Comparison of ENCODE assay signal across 24 mouse cellular contexts in the genomic region with DNA sequence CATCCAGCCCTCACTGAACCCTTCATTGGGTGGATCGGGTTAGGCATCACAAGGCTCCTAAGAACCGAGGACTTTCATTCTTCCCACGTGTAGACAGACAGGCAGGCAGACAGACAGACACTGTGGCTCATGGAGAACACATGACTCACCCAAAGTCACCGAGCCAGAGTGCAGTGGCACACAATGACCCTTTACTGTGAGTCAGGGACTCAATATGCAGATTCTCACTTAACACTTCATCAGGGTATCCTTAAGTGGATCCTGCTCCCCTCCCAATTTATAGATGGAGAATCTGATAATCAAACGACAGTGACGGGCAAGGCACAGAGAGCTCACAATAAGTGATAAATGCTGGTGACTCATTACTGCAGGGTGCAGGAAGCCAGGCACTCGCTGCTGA. TPM values are rescaled to one million over a fixed set of nuclear protein-coding genes. Genes with fewer than 3 reads are reported as not detected.
DNase-seq lines count a peak whose midpoint lies in the region; ATAC-seq lines count a peak whose summit lies in the region.
"Had no signal": no experiment of that assay in that cellular context is flagged by ENCODE, and none has a peak within 500 bp of the region (broad histone marks: within the 10 kb centered on the region; RNA-seq: fewer than 3 reads in every experiment).

No protein-coding gene starts in this region.

- ATAC-seq in granulocyte monocyte progenitor cell, adult 5-6 weeks (replicated peaks; ENCODE audit: poor library complexity, severe bottlenecking), result peak; percentile 19
- ATAC-seq: forebrain, postnatal 0 days; midbrain, embryonic 16.5 days had no signal

- DNase-seq in adrenal gland, adult (ENCODE audit: inconsistent age in 2 of 2, low spot score in 1 of 2), result peak; percentile 48 to 66
- no peak for DNase-seq in adrenal gland, postnatal 10 days
- peak; percentile 51 for DNase-seq in 3134 (ENCODE audit: extremely low read depth, insufficient read length, low spot score)
- peak; percentile 32 for DNase-seq in MN1 (ENCODE audit: low spot score)
- DNase-seq in kidney, postnatal 25 days, result no peak
- DNase-seq in ovary, postnatal 36 days (ENCODE audit: low spot score), result no peak
- no peak for DNase-seq in cerebellum, adult 9-11 months
- DNase-seq: cerebellum, adult 11 months; cerebellum, postnatal 25 days; embryo, embryonic 11 days; forebrain, postnatal 0 days; heart, adult 11 months; heart, postnatal 4 days; kidney, adult 11 months; layer of hippocampus, postnatal 36 days; lung, postnatal 10 days; right cerebral cortex, postnatal 25 days; thymus, adult 2 months had no signal

RNA-seq across cellular contexts. Expression of a gene that starts 3.4 kb away (rescaled TPM):
- under 1 TPM; 0.27 to 0.42 TPM for total RNA-seq in adrenal gland, postnatal 10 days (2021)
- total RNA-seq in granulocyte monocyte progenitor cell, adult 5-6 weeks (2014; fragmentation: Nextera tagmentation), result not detected in 2 replicates
- total RNA-seq in granulocyte monocyte progenitor cell, adult 5-6 weeks (2017), result 0.69 and 0.82 TPM in 2 replicates
- total RNA-seq: gastrocnemius, adult 18-20 months; left cerebral cortex, postnatal 36 days; neutrophil, adult 5-6 weeks had no signal

RNA-seq across cellular contexts. Expression of a gene that starts 13.4 kb away (rescaled TPM):
- total RNA-seq in adrenal gland, postnatal 10 days (2021), result 10 to 100 TPM; 13.3 to 15.4 TPM
- not detected in 2 replicates for total RNA-seq in granulocyte monocyte progenitor cell, adult 5-6 weeks (2014; fragmentation: Nextera tagmentation)
- not detected in 2 replicates for total RNA-seq in granulocyte monocyte progenitor cell, adult 5-6 weeks (2017)
- total RNA-seq: neutrophil, adult 5-6 weeks had no signal

RNA-seq across cellular contexts. Expression of a gene that starts 26.6 kb away (rescaled TPM):
- total RNA-seq in adrenal gland, postnatal 10 days (2021), result not detected
- total RNA-seq in granulocyte monocyte progenitor cell, adult 5-6 weeks (2014; fragmentation: Nextera tagmentation), result not detected in 2 replicates
- total RNA-seq in granulocyte monocyte progenitor cell, adult 5-6 weeks (2017), result not detected in 2 replicates
- total RNA-seq: forebrain, postnatal 0 days; gastrocnemius, adult 18-20 months; heart, postnatal 4 days; layer of hippocampus, adult 18-20 months; left cerebral cortex, postnatal 36 days; neutrophil, adult 5-6 weeks had no signal

RNA-seq across cellular contexts. Expression of a gene that starts 30.7 kb away (rescaled TPM):
- total RNA-seq in adrenal gland, postnatal 10 days (2021), result under 1 TPM; 0.75 to 0.82 TPM
- total RNA-seq in granulocyte monocyte progenitor cell, adult 5-6 weeks (2014; fragmentation: Nextera tagmentation), result not detected in 2 replicates
- total RNA-seq in granulocyte monocyte progenitor cell, adult 5-6 weeks (2017), result not detected in 2 replicates
- total RNA-seq: gastrocnemius, adult 18-20 months; layer of hippocampus, adult 18-20 months; layer of hippocampus, postnatal 36 days; left cerebral cortex, postnatal 36 days; neutrophil, adult 5-6 weeks had no signal

Comparison
In these comparisons a context has a peak if more than half of its experiments do, and no peak if none do; other contexts are left out.
1. DNase-seq: peak in adrenal gland, adult (2 of 2), 3134 (single experiment) and MN1 (single experiment); none in adrenal gland, postnatal 10 days (single experiment), kidney, postnatal 25 days (0 of 2), ovary, postnatal 36 days (single experiment) and cerebellum, adult 9-11 months (single experiment).
2. RNA of a gene that starts 13.4 kb away (total RNA-seq): 13.3 to 15.4 TPM in adrenal gland, postnatal 10 days; not detected in granulocyte monocyte progenitor cell, adult 5-6 weeks; every median in the first group is over 10 times any median in the second.